Mouse (Mus musculus) right cerebral cortex, adult 2 months (tissue): ENCODE measurements around the gene Dnah3.

ENCODE experiments used
- DNase-seq, 2 experiments: peaks; one replicate each; pipeline ENCODE4 v3.0.0; 2021 to 2022; ENCODE audit warnings: low spot score in 2 of 2

Gene Dnah3

GRCm38 (mm10) chr7:119873050-119873449, 222.0 kb downstream of the Dnah3 start:
- DNase-seq, result no peak
